Mouse (Mus musculus) hindbrain, embryonic 10.5 days (tissue): ENCODE measurements around the gene Chchd10. TPM values are rescaled to one million over a fixed set of nuclear protein-coding genes. Genes with fewer than 3 reads are reported as not detected.
A peak's percentile ranks its signal among the peaks of the same experiment; 100 is the strongest.

Experiments
- DNase-seq: peaks from one replicate; pipeline ENCODE4 v3.0.0-alpha.2; 2017; ENCODE audit warnings: low spot score
- H3K27ac ChIP-seq: fragments of 300-500 bp; sonication (generic); 2 replicates; pipeline ENCODE4 v1.5.1; 2016; ENCODE audit warnings: mild to moderate bottlenecking, moderate library complexity
- H3K27me3 ChIP-seq: fragments of 300-500 bp; sonication (generic); 2 replicates; pipeline ENCODE4 v1.6.1; 2016; ENCODE audit warnings: mild to moderate bottlenecking; ENCODE audit not compliant: poor library complexity, insufficient read depth, severe bottlenecking
- H3K36me3 ChIP-seq: fragments of 300-500 bp; sonication (generic); 2 replicates; pipeline ENCODE4 v1.6.1; 2016; ENCODE audit warnings: mild to moderate bottlenecking, moderate library complexity
- H3K4me1 ChIP-seq: fragments of 300-500 bp; sonication (generic); replicated peaks from 2 replicates; pipeline ENCODE4 v1.6.1; 2016; ENCODE audit warnings: mild to moderate bottlenecking
- H3K4me3 ChIP-seq: fragments of 300-500 bp; sonication (generic); 2 replicates; pipeline ENCODE4 v1.5.1; 2016; ENCODE audit warnings: mild to moderate bottlenecking, moderate library complexity
- H3K9me3 ChIP-seq: fragments of 300-500 bp; sonication (generic); 2 replicates; pipeline ENCODE4 v1.6.1; 2016; ENCODE audit warnings: mild to moderate bottlenecking, moderate library complexity
- WGBS: fragments of 180-500 bp; shearing (Covaris S2); methylation state at CpG from one replicate; pipeline ENCODE4 v1.1.7; 2016; 5-methylcytosine and 5-hydroxymethylcytosine counted together
- polyA plus RNA-seq: library from polyadenylated mRNA; unstranded; fragments of >200 nt; fragmentation: Nextera tagmentation; extraction: Ambion mirVana; gene quantifications from 2 replicates; pipeline ENCODE4 v1.2.1, GENCODE M21; 2016

The Chchd10 gene
- polyA plus RNA-seq, 1 experiment from 2014 or later, result 13.1 TPM

- Histone ChIP-seq H3K9me3 (no peaks in the 10 kb centered on the region), H3K4me1 (no peaks in the 10 kb centered on the region), H3K27me3 (no peaks in the 10 kb centered on the region), H3K27ac (no peak overlapping the region), H3K4me3 (no peak overlapping the region), H3K36me3 (peaks cover 99% of the 10 kb centered on the region)
- 95% methylated on average over 4 of the region's 4 CpGs for WGBS
- DNase-seq, result no peak
Observed at GRCm38 (mm10) chr10:75906882-75907281, 26.0 kb upstream of the Chchd10 start.

- no peak for DNase-seq
- Histone ChIP-seq H3K4me3 (no peak overlapping the region), H3K27ac (no peak overlapping the region), H3K36me3 (peaks cover 98% of the 10 kb centered on the region), H3K9me3 (no peaks in the 10 kb centered on the region), H3K4me1 (no peaks in the 10 kb centered on the region), H3K27me3 (no peaks in the 10 kb centered on the region)
- WGBS, result 96% methylated on average over 2 of the region's 2 CpGs
Observed at GRCm38 (mm10) chr10:75910698-75911097, 22.2 kb upstream of the Chchd10 start.

- H3K36me3 ChIP-seq, result peaks cover 98% of the 10 kb centered on the region
- H3K4me3 ChIP-seq, result no peak overlapping the region
- no peaks in the 10 kb centered on the region for H3K27me3 ChIP-seq
- no peak overlapping the region for H3K27ac ChIP-seq
- no peaks in the 10 kb centered on the region for H3K9me3 ChIP-seq
- peaks cover 5% of the 10 kb centered on the region for H3K4me1 ChIP-seq
- DNase-seq, result no peak
- 71% methylated on average over 6 of the region's 6 CpGs for WGBS
Observed at GRCm38 (mm10) chr10:75913013-75913589, 19.8 kb upstream of the Chchd10 start.

- Histone ChIP-seq H3K4me3 (no peak overlapping the region), H3K4me1 (peaks cover 30% of the 10 kb centered on the region), H3K36me3 (peaks cover 91% of the 10 kb centered on the region), H3K27me3 (no peaks in the 10 kb centered on the region), H3K9me3 (no peaks in the 10 kb centered on the region), H3K27ac (no peak overlapping the region)
- no peak for DNase-seq
- 93% methylated on average over 7 of the region's 7 CpGs for WGBS
Observed at GRCm38 (mm10) chr10:75915557-75915956, 17.4 kb upstream of the Chchd10 start.

GRCm38 (mm10) chr10:75916840-75917239 lies 16.1 kb upstream of the Chchd10 start:
- no peak for DNase-seq
- H3K4me3 ChIP-seq, result no peak overlapping the region
- no peak overlapping the region for H3K27ac ChIP-seq
- no peaks in the 10 kb centered on the region for H3K9me3 ChIP-seq
- peaks cover 34% of the 10 kb centered on the region for H3K4me1 ChIP-seq
- peaks cover 78% of the 10 kb centered on the region for H3K36me3 ChIP-seq
- WGBS, result 82% methylated on average over 8 of the region's 8 CpGs
- H3K27me3 ChIP-seq, result no peaks in the 10 kb centered on the region

- Histone ChIP-seq H3K4me1 (peaks cover 49% of the 10 kb centered on the region), H3K4me3 (0 out of 2 replicates have a peak overlapping the region, but pooled peaks have one; percentile 20), H3K27ac (peak overlapping the region; percentile 29; the same call in 1 of the 2 replicates), H3K27me3 (no peaks in the 10 kb centered on the region), H3K9me3 (no peaks in the 10 kb centered on the region), H3K36me3 (peaks cover 65% of the 10 kb centered on the region)
- DNase-seq, result no peak
- 87% methylated on average over 5 of the region's 5 CpGs for WGBS
Observed at GRCm38 (mm10) chr10:75919026-75919425, 13.9 kb upstream of the Chchd10 start.

- peak; percentile 94 for DNase-seq
- peaks cover 49% of the 10 kb centered on the region for H3K4me1 ChIP-seq
- H3K27ac ChIP-seq, result peak within 1 kb of the TSS; percentile 98
- under 1% methylated on average over 76 of the region's 76 CpGs for WGBS
- no peaks in the 10 kb centered on the region for H3K9me3 ChIP-seq
- H3K4me3 ChIP-seq, result peak within 1 kb of the TSS; percentile 83
- no peaks in the 10 kb centered on the region for H3K27me3 ChIP-seq
- peaks cover 61% of the 10 kb centered on the region for H3K36me3 ChIP-seq
Observed at GRCm38 (mm10) chr10:75921026-75921725, 11.8 kb upstream of the Chchd10 start, which contains the start of gene Smarcb1. Gene Smarcb1, minus strand, starts transcription at chr10:75921617.

- Histone ChIP-seq H3K27me3 (0 out of 2 replicates have a peak, but pooled peaks cover 5% of the 10 kb centered on the region), H3K4me1 (peaks cover 49% of the 10 kb centered on the region), H3K27ac (peak overlapping the region; percentile 98), H3K9me3 (no peaks in the 10 kb centered on the region), H3K36me3 (peaks cover 61% of the 10 kb centered on the region), H3K4me3 (peak overlapping the region; percentile 83)
- 7% methylated on average over 22 of the region's 22 CpGs for WGBS
- no peak for DNase-seq
Observed at GRCm38 (mm10) chr10:75921726-75922560, 11.0 kb upstream of the Chchd10 start.

- no peak overlapping the region for H3K4me3 ChIP-seq
- no peak for DNase-seq
- H3K4me1 ChIP-seq, result peaks cover 31% of the 10 kb centered on the region
- no peaks in the 10 kb centered on the region for H3K9me3 ChIP-seq
- H3K27me3 ChIP-seq, result peaks cover 10% of the 10 kb centered on the region; the same call in 1 of the 2 replicates
- no peak overlapping the region for H3K27ac ChIP-seq
- H3K36me3 ChIP-seq, result peaks cover 49% of the 10 kb centered on the region
- 69% methylated on average over 2 of the region's 2 CpGs for WGBS
Observed at GRCm38 (mm10) chr10:75924324-75924723, 8.6 kb upstream of the Chchd10 start.

- Histone ChIP-seq H3K27me3 (peaks cover 31% of the 10 kb centered on the region), H3K9me3 (no peaks in the 10 kb centered on the region), H3K4me1 (peaks cover 29% of the 10 kb centered on the region), H3K36me3 (peaks cover 44% of the 10 kb centered on the region), H3K4me3 (no peak overlapping the region), H3K27ac (no peak overlapping the region)
- WGBS, result 73% methylated on average over 13 of the region's 13 CpGs
- DNase-seq, result no peak
Observed at GRCm38 (mm10) chr10:75926396-75926795, 6.5 kb upstream of the Chchd10 start.

- 39% methylated on average over 6 of the region's 6 CpGs for whole genome bisulfite sequencing
- peaks cover 25% of the 10 kb centered on the region for H3K36me3 ChIP-seq
- no peaks in the 10 kb centered on the region for H3K9me3 ChIP-seq
- H3K4me3 ChIP-seq, result no peak overlapping the region; the same call in 1 of the 2 replicates
- peaks cover 37% of the 10 kb centered on the region for H3K4me1 ChIP-seq
- peaks cover 70% of the 10 kb centered on the region for H3K27me3 ChIP-seq
- DNase-seq, result no peak
- H3K27ac ChIP-seq, result no peak overlapping the region
Observed at GRCm38 (mm10) chr10:75930304-75930703, 2.6 kb upstream of the Chchd10 start.

- DNase-seq, result no peak
- H3K27ac ChIP-seq, result peak overlapping the region; percentile 45; the same call in 1 of the 2 replicates
- H3K9me3 ChIP-seq, result no peaks in the 10 kb centered on the region
- H3K4me1 ChIP-seq, result peaks cover 47% of the 10 kb centered on the region
- H3K36me3 ChIP-seq, result peaks cover 17% of the 10 kb centered on the region
- peaks cover 80% of the 10 kb centered on the region for H3K27me3 ChIP-seq
- peak overlapping the region; percentile 70 for H3K4me3 ChIP-seq
- 19% methylated on average over 7 of the region's 7 CpGs for WGBS
Observed at GRCm38 (mm10) chr10:75931311-75931710, 1.6 kb upstream of the Chchd10 start.
